11 mouse cellular contexts compared by ENCODE assay signal in the genomic region with DNA sequence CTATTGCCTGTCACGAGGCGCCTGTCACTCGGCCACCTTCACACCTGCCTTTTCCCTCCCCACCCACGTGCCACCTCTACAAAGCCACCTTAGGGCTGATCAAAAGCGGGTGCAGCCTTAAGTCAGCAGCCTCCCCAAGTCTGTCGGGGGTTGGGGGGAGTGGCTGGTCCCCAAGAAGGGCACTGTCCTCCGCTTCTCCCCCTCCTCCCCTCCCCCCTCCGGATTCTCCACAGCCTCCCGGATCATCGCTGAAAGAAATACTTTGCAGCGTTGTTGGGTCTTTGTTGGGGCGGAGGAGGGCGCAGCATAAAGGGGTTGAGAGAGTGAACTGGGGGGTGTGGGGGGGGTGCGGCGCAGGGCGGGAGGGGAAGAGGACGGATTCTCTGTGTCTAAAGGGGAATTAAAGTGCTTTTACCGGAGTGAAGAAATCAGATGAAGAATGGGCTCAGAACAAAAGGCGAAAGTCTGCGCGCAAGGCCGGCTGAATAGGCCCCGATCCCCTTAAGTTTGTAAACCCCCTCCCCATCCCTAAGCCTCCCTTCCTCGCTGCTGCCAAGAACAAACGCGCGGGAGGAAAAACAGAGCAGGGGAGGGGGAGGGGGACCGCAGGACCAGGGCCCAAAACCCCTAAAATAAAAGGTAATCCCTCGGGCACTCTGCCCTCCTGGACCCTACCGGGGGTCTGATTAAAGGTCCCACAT.
A peak's percentile ranks its signal among the peaks of the same experiment; 100 is the strongest.
DNase-seq lines count a peak whose midpoint lies in the region; ATAC-seq lines count a peak whose summit lies in the region.
"Had no signal": no experiment of that assay in that cellular context is flagged by ENCODE, and none has a peak within 500 bp of the region (broad histone marks: within the 10 kb centered on the region; RNA-seq: fewer than 3 reads in every experiment).

No protein-coding gene starts in this region.

- ATAC-seq in midbrain, embryonic 13.5 days = peak; percentile 75
- ATAC-seq in activated CD4-positive, CD25-positive, alpha-beta regulatory T cell, adult 4 months = no peak

- no peaks in the 10 kb centered on the region for H3K36me3 ChIP-seq in hindbrain, embryonic 10.5 days
- H3K36me3 ChIP-seq in midbrain, embryonic 13.5 days = no peaks in the 10 kb centered on the region

- H3K4me3 ChIP-seq in hindbrain, embryonic 10.5 days = peak overlapping the region; percentile 48
- peak overlapping the region; percentile 23 for H3K4me3 ChIP-seq in midbrain, embryonic 13.5 days (replicated peaks)
- H3K4me3 ChIP-seq: erythroblast, embryonic 14.5 days had no signal

- DNase-seq in cerebellum, postnatal 10 days = peak; percentile 38 to 42
- DNase-seq in cerebellum, adult 11 months = no peak
- DNase-seq in R1 (ENCODE audit: low read depth, low spot score) = peak; percentile 46
- DNase-seq in hindbrain, embryonic 10.5 days (ENCODE audit: low spot score) = peak; percentile 65
- DNase-seq in left cerebral cortex, adult 9 months (ENCODE audit: low spot score in 2 of 2) = no peak
- DNase-seq in urinary bladder, adult 2 months (ENCODE audit: low spot score) = no peak
- DNase-seq: kidney, postnatal 10 days; lung, postnatal 14 days had no signal

- peaks cover 17% of the 10 kb centered on the region for H3K4me1 ChIP-seq in hindbrain, embryonic 10.5 days (replicated peaks)
- peaks cover 23% of the 10 kb centered on the region for H3K4me1 ChIP-seq in midbrain, embryonic 13.5 days (replicated peaks)

- peak overlapping the region; percentile 89 for H3K27ac ChIP-seq in hindbrain, embryonic 10.5 days
- H3K27ac ChIP-seq in midbrain, embryonic 13.5 days = peak overlapping the region; percentile 69

- peak overlapping the region; percentile 49 for H3K4me2 ChIP-seq in midbrain, embryonic 13.5 days (replicated peaks)

- WGBS in hindbrain, embryonic 10.5 days = under 1% methylated on average over 30 of the region's 30 CpGs
- under 1% methylated on average over 30 of the region's 30 CpGs for WGBS in midbrain, embryonic 13.5 days

- H3K9me3 ChIP-seq in hindbrain, embryonic 10.5 days = no peaks in the 10 kb centered on the region
- no peaks in the 10 kb centered on the region for H3K9me3 ChIP-seq in midbrain, embryonic 13.5 days

- H3K27me3 ChIP-seq in hindbrain, embryonic 10.5 days (ENCODE audit: insufficient read depth, poor library complexity, severe bottlenecking) = peaks cover 100% of the 10 kb centered on the region
- peaks cover 82% of the 10 kb centered on the region for H3K27me3 ChIP-seq in midbrain, embryonic 13.5 days

- peak overlapping the region; percentile 58 for H3K9ac ChIP-seq in midbrain, embryonic 13.5 days (replicated peaks)

Comparison
In these comparisons a context has a peak if more than half of its experiments do, and no peak if none do; other contexts are left out.
1. DNase-seq: peak in cerebellum, postnatal 10 days (2 of 2), R1 (single experiment) and hindbrain, embryonic 10.5 days (single experiment); none in cerebellum, adult 11 months (single experiment), left cerebral cortex, adult 9 months (0 of 2) and urinary bladder, adult 2 months (single experiment).